Mouse (Mus musculus) erythroblast, embryonic 14.5 days (primary cell): Measurements from ENCODE around the gene Efcab7. TPM values are rescaled to one million over a fixed set of nuclear protein-coding genes. Genes with fewer than 3 reads are reported as not detected.
A peak's percentile ranks its signal among the peaks of the same experiment; 100 is the strongest.

Experiments
- H3K27me3 ChIP-seq: 2 replicates; pipeline ENCODE4 v1.6.1; 2012; ENCODE audit warnings: inconsistent platforms; ENCODE audit not compliant: control insufficient read depth
- H3K36me3 ChIP-seq: 2 replicates; pipeline ENCODE4 v1.6.1; 2012; ENCODE audit warnings: mild to moderate bottlenecking, inconsistent platforms; ENCODE audit not compliant: control insufficient read depth
- H3K4me1 ChIP-seq: 2 replicates; pipeline ENCODE4 v1.6.1; 2012; ENCODE audit warnings: inconsistent platforms; ENCODE audit not compliant: control insufficient read depth
- H3K4me3 ChIP-seq: replicated peaks from 2 replicates; pipeline ENCODE3; 2012; ENCODE audit warnings: moderate library complexity, mild to moderate bottlenecking, inconsistent platforms
- H3K9me3 ChIP-seq: 2 replicates; pipeline ENCODE4 v1.6.1; 2012; ENCODE audit warnings: low read length, inconsistent platforms, mixed read lengths; ENCODE audit not compliant: control insufficient read depth
- GATA1 ChIP-seq: IDR thresholded peaks from 2 replicates; pipeline ENCODE4 v1.6.1; 2012; ENCODE audit warnings: low read length, inconsistent platforms, mixed read lengths
- TAL1 ChIP-seq: IDR thresholded peaks from 3 replicates; pipeline ENCODE4 v1.6.1; 2012; ENCODE audit warnings: low read length, inconsistent platforms, mixed read lengths
- polyA plus RNA-seq: library from polyadenylated mRNA; stranded (reverse); fragments of >175 nt; gene quantifications from 2 replicates; pipeline ENCODE4 v1.2.3, GENCODE M21; 2012

Gene Efcab7
- polyA plus RNA-seq, 1 experiment, result not detected

GRCm38 (mm10) chr4:99939711-99940505 is 110.9 kb downstream of the Efcab7 start:
- Histone ChIP-seq H3K4me3 (no peak overlapping the region), H3K9me3 (no peaks in the 10 kb centered on the region), H3K27me3 (no peaks in the 10 kb centered on the region), H3K4me1 (no peaks in the 10 kb centered on the region), H3K36me3 (no peaks in the 10 kb centered on the region)
- TF ChIP-seq TAL1, result no peak
- no peak for TF ChIP-seq GATA1

GRCm38 (mm10) chr4:99941655-99942414 is 112.8 kb downstream of the Efcab7 start:
- H3K4me1 ChIP-seq, result no peaks in the 10 kb centered on the region
- H3K36me3 ChIP-seq, result no peaks in the 10 kb centered on the region
- no peaks in the 10 kb centered on the region for H3K27me3 ChIP-seq
- TF ChIP-seq TAL1 (no peak), GATA1 (no peak)
- H3K9me3 ChIP-seq, result no peaks in the 10 kb centered on the region
- H3K4me3 ChIP-seq, result no peak overlapping the region

DNA sequence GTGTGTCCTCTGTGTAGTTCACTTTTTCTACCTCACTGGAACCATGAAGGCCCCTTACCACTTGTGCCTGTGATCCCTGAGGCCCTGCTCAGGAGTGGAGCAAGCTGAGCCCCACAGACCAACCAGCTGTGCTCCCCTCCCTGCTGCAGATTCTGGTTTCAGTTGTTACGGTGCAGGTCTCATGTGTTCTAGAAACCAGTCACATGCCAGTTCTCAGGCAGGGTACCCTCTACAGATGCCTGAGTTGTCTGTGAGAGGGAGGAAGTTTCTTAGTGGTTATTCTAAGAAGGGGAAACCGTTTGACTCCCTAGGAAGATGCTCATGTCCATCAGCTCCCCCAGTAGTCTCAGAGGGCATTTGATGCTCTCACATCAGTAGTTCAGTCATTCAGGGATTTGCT is 115.6 kb downstream of the Efcab7 start:
- Histone ChIP-seq H3K4me1 (no peaks in the 10 kb centered on the region), H3K9me3 (no peaks in the 10 kb centered on the region), H3K27me3 (no peaks in the 10 kb centered on the region), H3K4me3 (no peak overlapping the region), H3K36me3 (no peaks in the 10 kb centered on the region)
- no peak for TF ChIP-seq GATA1
- no peak for TF ChIP-seq TAL1

DNA sequence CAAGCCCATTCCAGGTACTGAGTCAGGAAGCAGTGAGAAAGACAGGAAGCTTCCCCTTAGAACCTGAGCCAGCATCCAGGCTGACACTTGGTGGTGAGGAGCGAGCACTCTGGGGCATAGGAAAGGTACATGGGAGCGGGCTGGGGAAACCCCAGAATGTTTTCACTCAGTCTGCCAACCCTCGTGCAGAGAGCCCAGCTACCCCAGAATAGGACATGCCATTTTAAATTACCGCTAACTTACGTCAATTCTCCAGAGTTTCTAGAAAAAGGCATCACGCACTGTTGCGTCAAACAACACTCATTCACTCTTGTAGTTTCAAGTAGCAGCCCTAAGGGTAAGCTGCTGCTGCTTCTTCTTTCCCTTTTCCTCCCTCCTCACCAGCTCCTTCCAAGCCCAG is 116.0 kb downstream of the Efcab7 start:
- no peaks in the 10 kb centered on the region for H3K36me3 ChIP-seq
- TF ChIP-seq TAL1, result no peak
- TF ChIP-seq GATA1, result no peak

DNA sequence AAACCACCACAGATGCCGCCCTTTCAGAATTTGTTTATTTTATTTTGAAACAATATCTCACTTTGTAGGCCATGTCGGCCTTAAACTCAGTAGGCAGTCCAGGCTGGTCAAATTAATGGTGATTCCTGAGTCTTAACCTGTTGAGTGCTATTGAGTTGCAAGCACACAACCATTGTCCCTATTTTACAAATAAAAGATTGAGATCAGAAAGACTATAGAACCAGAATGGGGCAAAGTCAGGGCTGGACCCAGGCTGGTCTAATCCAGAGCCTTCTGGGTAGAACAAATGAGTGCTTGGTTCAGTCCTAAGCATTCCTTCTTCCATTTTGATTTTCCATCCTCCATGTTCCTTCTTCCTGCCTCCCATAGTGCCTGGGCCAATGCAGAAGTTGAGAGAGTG is 117.5 kb downstream of the Efcab7 start:
- H3K4me1 ChIP-seq, result no peaks in the 10 kb centered on the region
- no peaks in the 10 kb centered on the region for H3K9me3 ChIP-seq
- no peaks in the 10 kb centered on the region for H3K36me3 ChIP-seq
- no peaks in the 10 kb centered on the region for H3K27me3 ChIP-seq
- H3K4me3 ChIP-seq, result no peak overlapping the region
- TF ChIP-seq TAL1 (no peak), GATA1 (no peak)

More for the DNA sequence above, 116.0 kb downstream of the Efcab7 start:
- no peaks in the 10 kb centered on the region for H3K27me3 ChIP-seq
- H3K4me3 ChIP-seq, result no peak overlapping the region
- no peaks in the 10 kb centered on the region for H3K4me1 ChIP-seq
- no peaks in the 10 kb centered on the region for H3K9me3 ChIP-seq

DNA sequence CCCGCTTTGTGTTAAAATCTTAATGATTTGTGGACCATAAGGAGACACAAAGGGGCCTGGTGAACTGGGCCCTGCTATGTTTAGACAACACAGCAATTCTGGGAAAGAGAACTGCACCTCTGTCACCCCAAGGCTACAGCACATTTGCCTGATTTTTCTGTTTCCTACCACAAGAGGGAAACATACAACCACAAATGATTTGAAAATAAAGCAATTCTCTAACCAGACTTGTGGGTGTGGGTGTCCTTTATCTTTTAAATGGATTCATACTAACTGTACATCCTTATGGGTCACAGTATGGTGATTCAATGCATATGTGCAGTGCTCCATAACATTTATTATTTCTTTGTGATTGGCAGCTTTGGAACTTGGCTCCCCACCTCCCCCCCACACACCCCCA is 118.2 kb downstream of the Efcab7 start:
- Histone ChIP-seq H3K27me3 (no peaks in the 10 kb centered on the region), H3K4me3 (no peak overlapping the region), H3K36me3 (no peaks in the 10 kb centered on the region), H3K9me3 (no peaks in the 10 kb centered on the region), H3K4me1 (no peaks in the 10 kb centered on the region)
- TF ChIP-seq TAL1 (no peak), GATA1 (no peak)

GRCm38 (mm10) chr4:99947896-99948295 is 118.9 kb downstream of the Efcab7 start:
- H3K4me1 ChIP-seq, result no peaks in the 10 kb centered on the region
- peak; percentile 79 for TF ChIP-seq GATA1
- no peak for TF ChIP-seq TAL1
- no peaks in the 10 kb centered on the region for H3K27me3 ChIP-seq
- H3K36me3 ChIP-seq, result no peaks in the 10 kb centered on the region
- H3K9me3 ChIP-seq, result no peaks in the 10 kb centered on the region
- H3K4me3 ChIP-seq, result no peak overlapping the region

- H3K36me3 ChIP-seq, result no peaks in the 10 kb centered on the region
- H3K4me3 ChIP-seq, result no peak overlapping the region
- H3K27me3 ChIP-seq, result no peaks in the 10 kb centered on the region
- no peak for TF ChIP-seq GATA1
- TF ChIP-seq TAL1, result no peak
- no peaks in the 10 kb centered on the region for H3K4me1 ChIP-seq
- no peaks in the 10 kb centered on the region for H3K9me3 ChIP-seq
Observed at GRCm38 (mm10) chr4:99953904-99954303, 124.9 kb downstream of the Efcab7 start.

- no peaks in the 10 kb centered on the region for H3K9me3 ChIP-seq
- H3K4me3 ChIP-seq, result no peak overlapping the region
- no peaks in the 10 kb centered on the region for H3K27me3 ChIP-seq
- TF ChIP-seq GATA1, result no peak
- no peak for TF ChIP-seq TAL1
- no peaks in the 10 kb centered on the region for H3K36me3 ChIP-seq
- no peaks in the 10 kb centered on the region for H3K4me1 ChIP-seq
Observed at GRCm38 (mm10) chr4:99955396-99955795, 126.4 kb downstream of the Efcab7 start.
